Mouse (Mus musculus): ENCODE measurements around the gene Kpna6.

- TF ChIP-seq POLR2A (IDR thresholded peaks at IDR 0.05; ENCODE audit: borderline replicate concordance, extremely low read depth, insufficient read depth, insufficient read length, poor library complexity, severe bottlenecking) (no peak), CTCF (IDR thresholded peaks at IDR 0.05; ENCODE audit: borderline replicate concordance, extremely low read depth, insufficient read depth, insufficient read length) (no peak)
These were observed 17.8 kb downstream of the Kpna6 start for GRCm38 (mm10) chr4:129654770-129655169.

Measured in brain, embryonic 14.5 days (tissue).